Mouse (Mus musculus) neural tube, embryonic 11.5 days (tissue): ENCODE data around the gene Ttll3. TPM values are rescaled to one million over a fixed set of nuclear protein-coding genes. Genes with fewer than 3 reads are reported as not detected.

Experiments used
- ATAC-seq: fragments of 200-750 bp; cut with Nextera tagmentation; 2 replicates; pipeline ENCODE4 v1.8.0; 2017; ENCODE audit warnings: moderate number of reproducible peaks, mild to moderate bottlenecking, moderate TSS enrichment, moderate library complexity; ENCODE audit not compliant: insufficient read depth, low FRiP score, low TSS enrichment
- DNase-seq: peaks from one replicate; pipeline ENCODE4 v3.0.0-alpha.2; 2015; ENCODE audit warnings: low spot score
- H3K27ac ChIP-seq: fragments of 300-500 bp; sonication (generic); 2 replicates; pipeline ENCODE4 v1.5.1; 2014; ENCODE audit warnings: low read depth, mild to moderate bottlenecking, low read length
- H3K27me3 ChIP-seq: fragments of 300-500 bp; sonication (generic); 2 replicates; pipeline ENCODE4 v1.6.1; 2014; ENCODE audit warnings: mild to moderate bottlenecking, low read length, mixed read lengths; ENCODE audit not compliant: control insufficient read depth, insufficient read depth
- H3K36me3 ChIP-seq: fragments of 300-500 bp; sonication (generic); 2 replicates; pipeline ENCODE4 v1.6.1; 2014; ENCODE audit warnings: mild to moderate bottlenecking, low read length, moderate library complexity, mixed read lengths; ENCODE audit not compliant: control insufficient read depth, insufficient read depth
- H3K4me1 ChIP-seq: fragments of 300-500 bp; sonication (generic); 2 replicates; pipeline ENCODE4 v1.6.1; 2014; ENCODE audit warnings: low read length, mixed read lengths; ENCODE audit not compliant: control insufficient read depth, insufficient read depth
- H3K4me2 ChIP-seq: fragments of 300-500 bp; sonication (generic); 2 replicates; pipeline ENCODE4 v1.6.1; 2014; ENCODE audit warnings: low read depth, mild to moderate bottlenecking, moderate library complexity
- H3K4me3 ChIP-seq: fragments of 300-500 bp; sonication (generic); 2 replicates; pipeline ENCODE4 v1.5.1; 2014; ENCODE audit warnings: low read depth, low read length
- H3K9ac ChIP-seq: fragments of 300-500 bp; sonication (generic); 2 replicates; pipeline ENCODE4 v1.6.1; 2014; ENCODE audit warnings: mild to moderate bottlenecking, low read length
- H3K9me3 ChIP-seq: fragments of 300-500 bp; sonication (generic); 2 replicates; pipeline ENCODE4 v1.6.1; 2016; ENCODE audit warnings: low read length; ENCODE audit not compliant: control insufficient read depth
- WGBS: fragments of 180-500 bp; shearing (Covaris S2); extraction: QIAGEN DNeasy Blood & Tissue Kit; methylation state at CpG from one replicate; pipeline ENCODE4 v1.1.7; 2014; 5-methylcytosine and 5-hydroxymethylcytosine counted together
- polyA plus RNA-seq: library from polyadenylated mRNA; unstranded; fragments of >200 nt; fragmentation: Nextera tagmentation; extraction: Ambion mirVana; gene quantifications from 2 replicates; pipeline ENCODE4 v1.2.1, GENCODE M21; 2014

Ttll3 gene
- polyA plus RNA-seq, 1 experiment from 2014 or later: 3.4 TPM

GRCm38 (mm10) chr6:113386025-113386424, 3.0 kb upstream of the Ttll3 start:
- Histone ChIP-seq H3K4me2 (no peak overlapping the region), H3K27ac (no peak overlapping the region), H3K9me3 (no peaks in the 10 kb centered on the region), H3K9ac (no peak overlapping the region), H3K36me3 (peaks cover 42% of the 10 kb centered on the region), H3K4me1 (no peaks in the 10 kb centered on the region), H3K27me3 (no peaks in the 10 kb centered on the region), H3K4me3 (no peak overlapping the region)
- no peak for DNase-seq
- WGBS: 64% methylated on average over 3 of the region's 3 CpGs
- no peak for ATAC-seq

DNA sequence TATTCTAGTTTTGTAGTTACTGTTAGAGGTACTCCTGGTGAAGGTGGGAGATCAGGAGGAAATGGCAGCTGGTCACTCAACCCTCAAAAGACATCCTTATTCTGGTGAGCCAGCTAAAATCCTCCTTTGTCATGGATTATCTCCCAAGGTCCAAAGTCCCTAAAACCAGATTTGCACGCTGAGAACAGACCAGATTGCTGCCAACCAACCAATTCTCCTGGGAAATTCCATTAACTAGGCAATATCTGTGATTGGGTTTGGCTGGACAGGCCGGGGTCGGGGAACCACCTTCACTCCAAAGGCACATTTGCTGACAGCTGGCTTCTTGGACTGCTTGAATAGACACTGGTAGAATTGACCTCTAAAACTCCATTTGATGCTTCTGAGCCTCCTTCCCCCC, 1.7 kb downstream of the Ttll3 start:
- Histone ChIP-seq H3K36me3 (peaks cover 20% of the 10 kb centered on the region), H3K27me3 (no peaks in the 10 kb centered on the region), H3K4me3 (no peak overlapping the region), H3K4me1 (peaks cover 5% of the 10 kb centered on the region; the same call in 1 of the 2 replicates), H3K9ac (no peak overlapping the region), H3K4me2 (no peak overlapping the region), H3K9me3 (no peaks in the 10 kb centered on the region), H3K27ac (no peak overlapping the region)
- DNase-seq (no peak), ATAC-seq (no peak)
- WGBS: 82% methylated on average over 3 of the region's 3 CpGs

DNA sequence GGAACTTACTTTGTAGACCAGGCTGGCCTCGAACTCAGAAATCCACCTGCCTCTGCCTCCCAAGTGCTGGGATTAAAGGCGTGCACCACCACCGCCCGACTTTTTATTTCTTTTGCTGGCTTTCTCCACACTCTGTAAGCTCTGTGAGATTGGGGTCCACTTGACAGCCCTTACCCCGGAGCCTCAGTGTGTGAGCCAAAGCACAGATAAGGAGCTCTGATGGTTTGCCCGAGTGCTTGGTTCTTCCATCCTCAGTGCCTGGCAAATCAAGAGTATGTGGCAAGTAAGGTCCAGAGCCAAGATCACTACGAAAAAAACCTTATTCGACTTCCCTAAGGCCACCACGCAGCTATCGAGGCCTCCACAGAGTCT, 2.9 kb downstream of the Ttll3 start:
- Histone ChIP-seq H3K9ac (peak overlapping the region; percentile 75), H3K27ac (peak overlapping the region; percentile 62), H3K36me3 (peaks cover 17% of the 10 kb centered on the region), H3K4me1 (peaks cover 5% of the 10 kb centered on the region; the same call in 1 of the 2 replicates), H3K9me3 (no peaks in the 10 kb centered on the region), H3K4me3 (peak overlapping the region; percentile 47), H3K27me3 (no peaks in the 10 kb centered on the region), H3K4me2 (peak overlapping the region; percentile 81)
- 26% methylated on average over 10 of the region's 10 CpGs for WGBS
- peak; percentile 20; the same call in 1 of the 2 replicates for ATAC-seq
- no peak for DNase-seq

DNA sequence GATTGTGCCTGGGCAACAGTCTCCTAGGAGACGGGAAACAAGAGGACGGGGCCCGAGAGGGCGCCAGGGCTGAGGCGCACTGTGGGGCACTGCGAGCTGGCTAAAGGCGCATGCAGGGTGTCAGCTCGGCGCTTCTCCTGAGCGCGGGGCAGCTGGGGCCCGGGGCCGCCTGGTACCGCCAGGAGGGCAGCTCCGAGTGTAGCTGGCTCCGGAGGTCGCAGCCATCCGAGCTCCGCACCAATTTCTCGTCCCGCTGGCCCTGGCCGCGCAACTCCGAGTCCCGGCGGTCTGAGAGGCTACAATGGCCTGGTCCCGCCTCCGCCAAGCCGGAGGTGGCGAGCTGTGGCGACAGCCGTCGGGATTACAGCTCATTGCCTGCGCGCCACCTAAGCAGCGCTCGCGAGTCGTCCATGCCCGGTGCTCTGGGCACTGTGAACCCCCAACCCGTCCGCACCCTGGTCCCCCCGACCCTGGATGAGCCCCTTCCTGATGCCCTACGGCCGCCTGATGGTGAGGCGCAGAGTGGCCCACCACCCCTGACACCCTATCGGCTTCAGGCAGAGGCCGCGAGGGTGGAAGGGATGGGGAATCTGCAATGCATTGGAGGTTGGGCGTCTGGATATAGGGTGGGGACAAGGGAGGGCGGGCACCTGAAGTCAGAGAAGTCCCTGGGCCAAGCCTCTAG, 3.5 kb downstream of the Ttll3 start:
- H3K4me2 ChIP-seq: peak overlapping the region; percentile 81
- H3K9ac ChIP-seq: peak overlapping the region; percentile 75
- H3K27ac ChIP-seq: peak overlapping the region; percentile 62
- ATAC-seq (peak; percentile 90), DNase-seq (peak; percentile 78)
- WGBS: under 1% methylated on average over 46 of the region's 51 CpGs
- peaks cover 5% of the 10 kb centered on the region; the same call in 1 of the 2 replicates for H3K4me1 ChIP-seq
- no peaks in the 10 kb centered on the region for H3K27me3 ChIP-seq
- peak overlapping the region; percentile 47 for H3K4me3 ChIP-seq
- no peaks in the 10 kb centered on the region for H3K9me3 ChIP-seq
- peaks cover 15% of the 10 kb centered on the region for H3K36me3 ChIP-seq

DNA sequence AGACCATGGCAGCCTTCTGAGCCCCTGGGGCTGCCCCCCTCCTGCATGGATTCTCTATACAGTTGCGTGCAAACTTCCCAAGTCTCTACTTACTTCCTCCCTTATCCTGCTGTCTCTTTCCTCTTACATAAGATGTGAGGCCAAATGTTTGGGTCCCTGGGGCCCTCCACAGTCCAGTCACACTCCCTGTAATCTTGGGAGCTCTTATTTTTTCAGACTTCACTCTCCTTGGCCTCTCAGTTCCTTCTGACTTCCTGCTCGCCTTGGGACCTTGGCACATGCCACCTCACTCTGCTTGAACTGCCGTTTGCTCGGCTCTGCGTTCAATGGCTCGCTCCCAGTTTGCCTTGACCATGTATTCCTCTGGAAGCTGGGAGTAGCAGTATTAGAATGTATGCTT, 4.9 kb downstream of the Ttll3 start:
- H3K9ac ChIP-seq: no peak overlapping the region
- no peak for ATAC-seq
- H3K27ac ChIP-seq: no peak overlapping the region
- peaks cover 5% of the 10 kb centered on the region; the same call in 1 of the 2 replicates for H3K4me1 ChIP-seq
- no peak overlapping the region for H3K4me3 ChIP-seq
- no peaks in the 10 kb centered on the region for H3K27me3 ChIP-seq
- H3K36me3 ChIP-seq: peaks cover 9% of the 10 kb centered on the region
- DNase-seq: no peak
- H3K4me2 ChIP-seq: no peak overlapping the region
- WGBS: 91% methylated on average over 6 of the region's 6 CpGs
- no peaks in the 10 kb centered on the region for H3K9me3 ChIP-seq

GRCm38 (mm10) chr6:113394811-113395210, 5.8 kb downstream of the Ttll3 start:
- Histone ChIP-seq H3K27ac (no peak overlapping the region), H3K4me1 (peaks cover 5% of the 10 kb centered on the region; the same call in 1 of the 2 replicates), H3K9me3 (no peaks in the 10 kb centered on the region), H3K27me3 (no peaks in the 10 kb centered on the region), H3K36me3 (peaks cover 2% of the 10 kb centered on the region; the same call in 1 of the 2 replicates), H3K4me3 (no peak overlapping the region), H3K4me2 (no peak overlapping the region), H3K9ac (no peak overlapping the region)
- no peak for ATAC-seq
- DNase-seq: no peak
- WGBS: 90% methylated on average over 11 of the region's 11 CpGs

DNA sequence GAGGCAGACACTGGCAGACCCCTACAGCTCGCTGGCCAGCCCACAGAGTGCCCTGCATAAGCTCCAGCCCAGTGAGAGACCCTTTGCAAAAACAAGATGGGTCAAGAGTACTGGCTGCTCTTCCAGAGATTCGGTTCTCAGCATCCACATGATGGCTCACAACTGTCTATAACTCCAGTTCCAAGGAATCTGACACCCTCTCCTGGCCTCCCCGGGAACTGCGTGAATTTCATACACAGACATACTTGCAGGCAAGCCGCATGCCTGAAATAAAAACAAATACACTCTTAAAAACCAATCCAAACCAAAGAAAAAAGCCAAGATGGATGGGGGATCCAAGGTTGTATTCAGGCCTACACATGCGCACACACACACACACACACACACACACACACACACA, 6.4 kb downstream of the Ttll3 start:
- H3K9ac ChIP-seq: no peak overlapping the region
- no peaks in the 10 kb centered on the region; the same call in 1 of the 2 replicates for H3K36me3 ChIP-seq
- 94% methylated on average over 6 of the region's 6 CpGs for WGBS
- ATAC-seq (no peak), DNase-seq (no peak)
- H3K4me3 ChIP-seq: no peak overlapping the region
- H3K27me3 ChIP-seq: no peaks in the 10 kb centered on the region
- no peaks in the 10 kb centered on the region for H3K9me3 ChIP-seq
- no peak overlapping the region for H3K27ac ChIP-seq
- no peak overlapping the region for H3K4me2 ChIP-seq
- H3K4me1 ChIP-seq: peaks cover 5% of the 10 kb centered on the region; the same call in 1 of the 2 replicates

DNA sequence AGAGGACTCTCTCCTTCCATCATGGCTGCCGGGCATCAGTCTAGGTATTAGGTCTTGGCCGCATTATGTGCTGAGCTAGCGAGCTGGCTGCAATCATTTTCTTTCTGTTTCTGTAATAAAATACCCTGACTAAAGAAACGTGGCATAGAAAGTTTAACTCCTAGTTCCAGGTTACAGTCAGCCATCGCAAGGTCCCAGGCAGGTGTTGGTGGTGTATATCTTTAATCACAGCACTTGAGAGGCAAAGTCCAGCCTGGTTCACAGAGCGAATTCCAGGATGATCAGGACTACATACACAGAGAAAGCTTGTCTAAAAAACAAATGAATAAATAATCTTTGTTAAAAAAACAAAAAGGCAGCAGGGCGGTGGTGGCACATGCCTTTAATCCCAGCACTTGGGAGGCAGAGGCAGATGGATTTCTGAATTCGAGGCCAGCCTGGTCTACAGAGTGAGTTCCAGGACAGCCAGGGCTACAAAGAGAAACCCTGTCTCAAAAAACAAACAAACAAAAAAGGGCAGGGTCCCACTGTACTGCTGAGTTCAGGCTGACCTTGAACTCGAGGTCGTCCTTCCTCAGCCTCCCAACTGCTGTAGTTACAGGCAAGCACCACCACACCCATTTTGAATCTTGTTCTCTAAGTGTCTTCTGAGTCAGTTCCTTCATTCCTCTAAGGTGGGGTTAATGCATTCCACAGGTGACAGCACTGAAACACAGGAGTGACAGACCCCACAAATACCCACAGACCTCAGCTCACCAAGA, 7.4 kb downstream of the Ttll3 start:
- ATAC-seq: no peak
- Histone ChIP-seq H3K4me1 (peaks cover 5% of the 10 kb centered on the region; the same call in 1 of the 2 replicates), H3K27ac (no peak overlapping the region), H3K36me3 (no peaks in the 10 kb centered on the region), H3K9ac (no peak overlapping the region), H3K27me3 (no peaks in the 10 kb centered on the region), H3K4me3 (no peak overlapping the region), H3K4me2 (no peak overlapping the region), H3K9me3 (no peaks in the 10 kb centered on the region)
- WGBS: 85% methylated on average over 10 of the region's 10 CpGs
- no peak for DNase-seq
